Mouse (Mus musculus) lung, embryonic 14.5 days (tissue): ENCODE measurements around the gene Chchd6. TPM values are rescaled to one million over a fixed set of nuclear protein-coding genes. Genes with fewer than 3 reads are reported as not detected.

Source experiments
- ATAC-seq: fragments of 200-750 bp; cut with Nextera tagmentation; 2 replicates; pipeline ENCODE4 v1.8.0; 2017; ENCODE audit warnings: mild to moderate bottlenecking, moderate TSS enrichment, moderate library complexity; ENCODE audit not compliant: insufficient read depth
- DNase-seq: peaks from one replicate; pipeline ENCODE4 v3.0.0-alpha.2; 2015
- H3K27ac ChIP-seq: fragments of 300-500 bp; sonication (generic); 2 replicates; pipeline ENCODE4 v1.5.1; 2014; ENCODE audit warnings: low read depth, mild to moderate bottlenecking, moderate library complexity
- H3K27me3 ChIP-seq: fragments of 300-500 bp; sonication (generic); 2 replicates; pipeline ENCODE4 v1.6.1; 2014; ENCODE audit warnings: low read length, control low read depth; ENCODE audit not compliant: insufficient read depth
- H3K36me3 ChIP-seq: fragments of 300-500 bp; sonication (generic); 2 replicates; pipeline ENCODE4 v1.6.1; 2014; ENCODE audit warnings: control low read depth; ENCODE audit not compliant: insufficient read depth
- H3K4me1 ChIP-seq: fragments of 300-500 bp; sonication (generic); 2 replicates; pipeline ENCODE4 v1.6.1; 2014; ENCODE audit warnings: antibody characterized with exemption, control low read depth; ENCODE audit not compliant: insufficient read depth
- H3K4me2 ChIP-seq: fragments of 300-500 bp; sonication (generic); 2 replicates; pipeline ENCODE4 v1.6.1; 2014; ENCODE audit warnings: mild to moderate bottlenecking
- H3K4me3 ChIP-seq: fragments of 300-500 bp; sonication (generic); 2 replicates; pipeline ENCODE4 v1.5.1; 2014; ENCODE audit warnings: low read depth, low read length
- H3K9ac ChIP-seq: fragments of 300-500 bp; sonication (generic); 2 replicates; pipeline ENCODE4 v1.6.1; 2014
- H3K9me3 ChIP-seq: fragments of 300-500 bp; sonication (generic); 2 replicates; pipeline ENCODE4 v1.6.1; 2016; ENCODE audit warnings: low read depth, low read length, control low read depth
- CTCF ChIP-seq: IDR thresholded peaks from 2 replicates; pipeline ENCODE4 v1.5.1; 2016; ENCODE audit warnings: antibody characterized with exemption, low read depth
- WGBS: fragments of 180-500 bp; shearing (Covaris S2); extraction: QIAGEN DNeasy Blood & Tissue Kit; methylation state at CpG from one replicate; pipeline ENCODE4 v1.1.7; 2014; 5-methylcytosine and 5-hydroxymethylcytosine counted together
- polyA plus RNA-seq: library from polyadenylated mRNA; unstranded; fragments of >200 nt; fragmentation: Nextera tagmentation; extraction: Ambion mirVana; gene quantifications from 2 replicates; pipeline ENCODE4 v1.2.1, GENCODE M21; 2014

Chchd6 gene
- polyA plus RNA-seq, 1 experiment from 2014 or later: 69.3 TPM

GRCm38 (mm10) chr6:89344613-89345485 is 250.6 kb downstream of the Chchd6 start:
- Histone ChIP-seq H3K36me3 (peaks cover 75% of the 10 kb centered on the region), H3K4me3 (no peak overlapping the region), H3K9me3 (no peaks in the 10 kb centered on the region), H3K4me2 (peak overlapping the region; percentile 44; the same call in 1 of the 2 replicates), H3K4me1 (peaks cover 17% of the 10 kb centered on the region), H3K27ac (peak overlapping the region; percentile 92), H3K27me3 (no peaks in the 10 kb centered on the region), H3K9ac (peak overlapping the region; percentile 29)
- ATAC-seq (peak; percentile 97), DNase-seq (peak; percentile 97)
- peak; percentile 20; the same call in 1 of the 2 replicates for TF ChIP-seq CTCF
- WGBS: 26% methylated on average over 10 of the region's 10 CpGs

- H3K9me3 ChIP-seq: no peaks in the 10 kb centered on the region
- no peak overlapping the region for H3K27ac ChIP-seq
- no peak overlapping the region for H3K4me2 ChIP-seq
- WGBS: 70% methylated on average over 4 of the region's 4 CpGs
- no peak overlapping the region for H3K4me3 ChIP-seq
- no peaks in the 10 kb centered on the region for H3K27me3 ChIP-seq
- ATAC-seq (no peak), DNase-seq (no peak)
- peaks cover 76% of the 10 kb centered on the region for H3K36me3 ChIP-seq
- H3K9ac ChIP-seq: no peak overlapping the region
- peaks cover 17% of the 10 kb centered on the region for H3K4me1 ChIP-seq
- no peak for TF ChIP-seq CTCF
These were observed 253.5 kb downstream of the Chchd6 start for GRCm38 (mm10) chr6:89341981-89342380.

- WGBS: 82% methylated on average over 2 of the region's 2 CpGs
- H3K27me3 ChIP-seq: no peaks in the 10 kb centered on the region
- H3K9me3 ChIP-seq: no peaks in the 10 kb centered on the region
- H3K27ac ChIP-seq: no peak overlapping the region
- no peak overlapping the region for H3K4me2 ChIP-seq
- peak; percentile 35 for TF ChIP-seq CTCF
- DNase-seq (peak; percentile 67), ATAC-seq (peak; percentile 70)
- peaks cover 2% of the 10 kb centered on the region; the same call in 1 of the 2 replicates for H3K4me1 ChIP-seq
- H3K36me3 ChIP-seq: peaks cover 95% of the 10 kb centered on the region
- H3K9ac ChIP-seq: no peak overlapping the region
- H3K4me3 ChIP-seq: no peak overlapping the region
These were observed 256.0 kb downstream of the Chchd6 start for GRCm38 (mm10) chr6:89339447-89339846.

GRCm38 (mm10) chr6:89338733-89339132 is 256.7 kb downstream of the Chchd6 start:
- no peaks in the 10 kb centered on the region for H3K4me1 ChIP-seq
- 87% methylated on average over 8 of the region's 8 CpGs for WGBS
- no peak for ATAC-seq
- no peak for TF ChIP-seq CTCF
- H3K4me3 ChIP-seq: no peak overlapping the region
- DNase-seq: no peak
- no peak overlapping the region for H3K27ac ChIP-seq
- H3K9me3 ChIP-seq: no peaks in the 10 kb centered on the region
- no peaks in the 10 kb centered on the region for H3K27me3 ChIP-seq
- peaks cover 99% of the 10 kb centered on the region for H3K36me3 ChIP-seq
- H3K4me2 ChIP-seq: no peak overlapping the region
- no peak overlapping the region for H3K9ac ChIP-seq

GRCm38 (mm10) chr6:89337574-89337973 is 257.9 kb downstream of the Chchd6 start:
- no peak for ATAC-seq
- no peaks in the 10 kb centered on the region for H3K27me3 ChIP-seq
- no peak overlapping the region for H3K9ac ChIP-seq
- 93% methylated on average over 9 of the region's 9 CpGs for WGBS
- H3K4me2 ChIP-seq: no peak overlapping the region
- no peak overlapping the region for H3K27ac ChIP-seq
- no peak for TF ChIP-seq CTCF
- H3K4me1 ChIP-seq: no peaks in the 10 kb centered on the region
- peaks cover 99% of the 10 kb centered on the region for H3K36me3 ChIP-seq
- no peaks in the 10 kb centered on the region for H3K9me3 ChIP-seq
- no peak overlapping the region for H3K4me3 ChIP-seq
- DNase-seq: no peak

- H3K4me3 ChIP-seq: no peak overlapping the region
- ATAC-seq: no peak
- peak; percentile 14 for DNase-seq
- no peak overlapping the region for H3K27ac ChIP-seq
- no peaks in the 10 kb centered on the region for H3K9me3 ChIP-seq
- TF ChIP-seq CTCF: no peak
- peaks cover 100% of the 10 kb centered on the region for H3K36me3 ChIP-seq
- WGBS: 74% methylated on average over 12 of the region's 12 CpGs
- H3K9ac ChIP-seq: no peak overlapping the region
- H3K4me2 ChIP-seq: no peak overlapping the region
- no peaks in the 10 kb centered on the region for H3K4me1 ChIP-seq
- H3K27me3 ChIP-seq: no peaks in the 10 kb centered on the region
These were observed 261.3 kb downstream of the Chchd6 start for GRCm38 (mm10) chr6:89333964-89334702.

Other genes with a start within 250 kb of the Chchd6 start
- 26.8 and 32.2 TPM in 2 replicates for gene Plxna1, start 233.0 kb downstream of the Chchd6 start, polyA plus RNA-seq
- 14.6 and 14.9 TPM in 2 replicates for gene Txnrd3, start 48.3 kb upstream of the Chchd6 start, polyA plus RNA-seq
- gene Vmn1r40, start 111.9 kb upstream of the Chchd6 start, polyA plus RNA-seq: not detected in 2 replicates
- not detected in 2 replicates for gene Vmn1r41, start 145.1 kb upstream of the Chchd6 start, polyA plus RNA-seq